Mouse (Mus musculus) cortical plate, adult 2 months (tissue): ENCODE data around the gene Egln2. TPM values are rescaled to one million over a fixed set of nuclear protein-coding genes. Genes with fewer than 3 reads are reported as not detected.
A peak's percentile ranks its signal among the peaks of the same experiment; 100 is the strongest.

Experiments
- H3K27ac ChIP-seq: fragments of 200-500 bp; 2 replicates; pipeline ENCODE4 v1.5.1; 2012; ENCODE audit warnings: low read length, control low read depth, inconsistent platforms; ENCODE audit not compliant: insufficient read depth
- H3K4me1 ChIP-seq: fragments of 200-500 bp; 2 replicates; pipeline ENCODE4 v1.6.1; 2011; ENCODE audit warnings: low read length; ENCODE audit not compliant: control insufficient read depth, insufficient read depth
- H3K4me3 ChIP-seq: fragments of 200-500 bp; 2 replicates; pipeline ENCODE4 v1.5.1; 2011; ENCODE audit warnings: mild to moderate bottlenecking, low read length, control low read depth; ENCODE audit not compliant: insufficient read depth
- CTCF ChIP-seq: fragments of 200-500 bp; IDR thresholded peaks from 2 replicates; pipeline ENCODE4 v1.5.1; 2011; ENCODE audit warnings: mild to moderate bottlenecking, control low read depth, low read length; ENCODE audit not compliant: insufficient read depth; ENCODE audit errors: extremely low read depth
- POLR2A ChIP-seq: fragments of 200-500 bp; IDR thresholded peaks from 2 replicates; pipeline ENCODE4 v1.6.1; 2011; ENCODE audit warnings: mild to moderate bottlenecking, low read length, control low read depth; ENCODE audit not compliant: insufficient read depth; ENCODE audit errors: extremely low read depth
- polyA plus RNA-seq: library from polyadenylated mRNA; depleted of rRNA; stranded (reverse); fragments of >200 nt; gene quantifications from 2 replicates; pipeline ENCODE4 v1.2.3, GENCODE M21; 2012

The Egln2 gene
- polyA plus RNA-seq, 1 experiment = 111 TPM

GRCm38 (mm10) chr7:27163450-27163805 is 3.2 kb downstream of the Egln2 start:
- H3K4me1 ChIP-seq = peaks cover 17% of the 10 kb centered on the region; the same call in 1 of the 2 replicates
- TF ChIP-seq CTCF = no peak
- no peak for TF ChIP-seq POLR2A
- H3K27ac ChIP-seq = no peak overlapping the region
- peak overlapping the region; percentile 97; the same call in 1 of the 2 replicates for H3K4me3 ChIP-seq

- TF ChIP-seq CTCF (no peak), POLR2A (no peak)
- Histone ChIP-seq H3K4me1 (peaks cover 17% of the 10 kb centered on the region; the same call in 1 of the 2 replicates), H3K27ac (no peak overlapping the region), H3K4me3 (peak overlapping the region; percentile 97; the same call in 1 of the 2 replicates)
These were observed 3.7 kb downstream of the Egln2 start for GRCm38 (mm10) chr7:27162780-27163449.

- Histone ChIP-seq H3K27ac (no peak overlapping the region), H3K4me3 (no peak overlapping the region), H3K4me1 (peaks cover 14% of the 10 kb centered on the region; the same call in 1 of the 2 replicates)
- TF ChIP-seq POLR2A (no peak), CTCF (no peak)
These were observed 4.9 kb downstream of the Egln2 start for GRCm38 (mm10) chr7:27161744-27162143.

- Histone ChIP-seq H3K4me1 (peaks cover 14% of the 10 kb centered on the region; the same call in 1 of the 2 replicates), H3K4me3 (no peak overlapping the region), H3K27ac (no peak overlapping the region)
- no peak for TF ChIP-seq POLR2A
- no peak for TF ChIP-seq CTCF
These were observed 5.7 kb downstream of the Egln2 start for GRCm38 (mm10) chr7:27160921-27161320.

GRCm38 (mm10) chr7:27159882-27160281 is 6.7 kb downstream of the Egln2 start:
- no peak overlapping the region for H3K27ac ChIP-seq
- no peak overlapping the region for H3K4me3 ChIP-seq
- H3K4me1 ChIP-seq = peaks cover 16% of the 10 kb centered on the region; the same call in 1 of the 2 replicates
- TF ChIP-seq CTCF = peak; percentile 78
- no peak for TF ChIP-seq POLR2A

GRCm38 (mm10) chr7:27159256-27159655 is 7.3 kb downstream of the Egln2 start:
- Histone ChIP-seq H3K27ac (no peak overlapping the region), H3K4me3 (no peak overlapping the region), H3K4me1 (peaks cover 14% of the 10 kb centered on the region; the same call in 1 of the 2 replicates)
- no peak for TF ChIP-seq POLR2A
- no peak for TF ChIP-seq CTCF

GRCm38 (mm10) chr7:27158171-27158570 is 8.4 kb downstream of the Egln2 start:
- Histone ChIP-seq H3K4me3 (no peak overlapping the region), H3K27ac (no peak overlapping the region), H3K4me1 (peaks cover 12% of the 10 kb centered on the region; the same call in 1 of the 2 replicates)
- TF ChIP-seq POLR2A (no peak), CTCF (no peak)

GRCm38 (mm10) chr7:27156005-27156404 is 10.6 kb downstream of the Egln2 start:
- TF ChIP-seq POLR2A (no peak), CTCF (no peak)
- Histone ChIP-seq H3K4me3 (no peak overlapping the region), H3K27ac (no peak overlapping the region), H3K4me1 (peaks cover 7% of the 10 kb centered on the region; the same call in 1 of the 2 replicates)

- H3K4me3 ChIP-seq = no peak within 1 kb of the TSS
- 0 out of 2 replicates have a peak within 1 kb of the TSS, but pooled peaks have one; percentile 15 for H3K27ac ChIP-seq
- H3K4me1 ChIP-seq = 0 out of 2 replicates have a peak, but pooled peaks cover 2% of the 10 kb centered on the region
- TF ChIP-seq CTCF (no peak), POLR2A (no peak)
These were observed 13.3 kb downstream of the Egln2 start, which contains the start of gene Cyp2t4 for GRCm38 (mm10) chr7:27153205-27153764. Gene Cyp2t4 (plus strand): TSS chr7:27153714.
